ENCODE assay signal across 9 mouse cellular contexts in genomic region chr5:115215273-115216185, GRCm38 (mm10). TPM values are rescaled to one million over a fixed set of nuclear protein-coding genes. Genes with fewer than 3 reads are reported as not detected.
DNase-seq lines count a peak whose midpoint lies in the region; ATAC-seq and TF ChIP-seq lines count a peak whose summit lies in the region.
"Had no signal": no experiment of that assay in that cellular context is flagged by ENCODE, and none has a peak within 500 bp of the region (broad histone marks: within the 10 kb centered on the region; RNA-seq: fewer than 3 reads in every experiment).

No protein-coding gene starts in this region.

- H3K27me3 ChIP-seq in limb, embryonic 14.5 days (ENCODE audit: control insufficient read depth, insufficient read depth, low read length) = no peaks in the 10 kb centered on the region
- no peaks in the 10 kb centered on the region for H3K27me3 ChIP-seq in stomach, postnatal 0 days (ENCODE audit: control insufficient read depth, insufficient read depth, low read length)

- peak overlapping the region; percentile 59 for H3K4me3 ChIP-seq in gastrocnemius, adult 2 months
- H3K4me3 ChIP-seq in limb, embryonic 14.5 days (replicated peaks; ENCODE audit: low read length) = peak overlapping the region; percentile 41
- peak overlapping the region; percentile 31 for H3K4me3 ChIP-seq in stomach, postnatal 0 days (ENCODE audit: low read depth, low read length)

- TF ChIP-seq CTCF in gastrocnemius, adult 2 months (IDR thresholded peaks at IDR 0.05) = no peak
- no peak for TF ChIP-seq CTCF in stomach, postnatal 0 days (IDR thresholded peaks at IDR 0.05; ENCODE audit: low read depth)

- H3K4me1 ChIP-seq in limb, embryonic 14.5 days (ENCODE audit: control insufficient read depth, insufficient read depth, low read length) = no peaks in the 10 kb centered on the region
- H3K4me1 ChIP-seq in stomach, postnatal 0 days (replicated peaks; ENCODE audit: control insufficient read depth, insufficient read depth) = no peaks in the 10 kb centered on the region

- no peaks in the 10 kb centered on the region for H3K9me3 ChIP-seq in limb, embryonic 14.5 days (ENCODE audit: control insufficient read depth, low read length)
- H3K9me3 ChIP-seq in stomach, postnatal 0 days (ENCODE audit: control insufficient read depth, low read length) = no peaks in the 10 kb centered on the region

- no peak for DNase-seq in gastrocnemius, adult 2 months
- DNase-seq in gastrocnemius, postnatal 25 days = no peak
- peak; percentile 60 for DNase-seq in retina, postnatal 1 day
- no peak for DNase-seq in retina, embryonic 14.5 days (ENCODE audit: low spot score)
- no peak for DNase-seq in limb, embryonic 14.5 days (ENCODE audit: low spot score)
- no peak for DNase-seq in stomach, postnatal 0 days (ENCODE audit: low spot score)
- DNase-seq in urinary bladder, adult 2 months (ENCODE audit: low spot score) = no peak

- peak overlapping the region; percentile 74 for H3K4me2 ChIP-seq in limb, embryonic 14.5 days (replicated peaks; ENCODE audit: low read depth, low read length, severe bottlenecking)
- H3K4me2 ChIP-seq in stomach, postnatal 0 days (replicated peaks; ENCODE audit: low read depth) = peak overlapping the region; percentile 55

- no peak overlapping the region; the same call in 1 of the 2 replicates for H3K27ac ChIP-seq in gastrocnemius, adult 2 months
- no peak overlapping the region for H3K27ac ChIP-seq in limb, embryonic 14.5 days (replicated peaks; ENCODE audit: low read depth, low read length)
- no peak overlapping the region for H3K27ac ChIP-seq in stomach, postnatal 0 days (replicated peaks)

- no peak for TF ChIP-seq POLR2A in limb, embryonic 14.5 days (IDR thresholded peaks at IDR 0.05; ENCODE audit: borderline replicate concordance, extremely low read depth, insufficient read depth, insufficient read length)

- ATAC-seq in limb, embryonic 14.5 days (ENCODE audit: low FRiP score, low read depth) = no peak; the same call in 1 of the 2 replicates
- no peak for ATAC-seq in stomach, postnatal 0 days (ENCODE audit: low FRiP score, low TSS enrichment)
- no peak for ATAC-seq in megakaryocyte-erythroid progenitor cell, adult 5-6 weeks (replicated peaks; ENCODE audit: low FRiP score, low TSS enrichment, poor library complexity, severe bottlenecking)

- no peak for TF ChIP-seq EP300 in stomach, postnatal 0 days (optimal IDR thresholded peaks at IDR 0.05)

- H3K36me3 ChIP-seq in limb, embryonic 14.5 days (ENCODE audit: control insufficient read depth, insufficient read depth, low read length) = no peaks in the 10 kb centered on the region
- H3K36me3 ChIP-seq in stomach, postnatal 0 days (ENCODE audit: control insufficient read depth, insufficient read depth, low read length) = no peaks in the 10 kb centered on the region

- 26% methylated on average over 27 of the region's 27 CpGs for WGBS in limb, embryonic 14.5 days
- WGBS in stomach, postnatal 0 days = 33% methylated on average over 27 of the region's 27 CpGs

- peak overlapping the region; percentile 56; the same call in 1 of the 2 replicates for H3K9ac ChIP-seq in limb, embryonic 14.5 days (ENCODE audit: low read depth, low read length, severe bottlenecking)
- 0 out of 2 replicates have a peak overlapping the region, but pooled peaks have one; percentile 47 for H3K9ac ChIP-seq in stomach, postnatal 0 days (ENCODE audit: low read length)

- intact Hi-C loops in gastrocnemius, adult 2 months (cut with DNase I) = no loop called here

RNA-seq across cellular contexts. Expression of gene Pop5, which starts 20.1 kb away (rescaled TPM):
- 10 to 100 TPM; 27.8 to 51.7 TPM for total RNA-seq in gastrocnemius, adult 2 months (2021)
- total RNA-seq in gastrocnemius, postnatal 25 days (2021) = 10 to 100 TPM; 29.2 to 30.7 TPM
- polyA plus RNA-seq in limb, embryonic 14.5 days (2012; rRNA removed) = 51.6 and 61.7 TPM in 2 replicates
- 90.3 and 107 TPM in 2 replicates for polyA plus RNA-seq in limb, embryonic 14.5 days (2014; fragmentation: Nextera tagmentation; extraction: Ambion mirVana)
- polyA plus RNA-seq in stomach, postnatal 0 days (2015; fragmentation: Nextera tagmentation; extraction: Ambion mirVana) = 83.9 and 85.3 TPM in 2 replicates
- 52.7 and 63.5 TPM in 2 replicates for polyA plus RNA-seq in urinary bladder, adult 2 months (2012; rRNA removed)
- total RNA-seq in megakaryocyte-erythroid progenitor cell, adult 5-6 weeks (2014; fragmentation: Nextera tagmentation) = 130 and 136 TPM in 2 replicates
- 69.1 and 154 TPM in 2 replicates for total RNA-seq in megakaryocyte-erythroid progenitor cell, adult 5-6 weeks (2017)

RNA-seq across cellular contexts. Expression of gene Cabp1, which starts 21.3 kb away (rescaled TPM):
- total RNA-seq in gastrocnemius, adult 2 months (2021) = 1 to 10 TPM in 1 of 2 experiments, under 1 TPM in 1; 0.79 to 1.5 TPM
- total RNA-seq in gastrocnemius, postnatal 25 days (2021) = 1 to 10 TPM; 1.6 TPM
- polyA plus RNA-seq in limb, embryonic 14.5 days (2012; rRNA removed) = 3.1 and 4.7 TPM in 2 replicates
- polyA plus RNA-seq in limb, embryonic 14.5 days (2014; fragmentation: Nextera tagmentation; extraction: Ambion mirVana) = 1.2 and 1.5 TPM in 2 replicates
- 0.44 and 0.67 TPM in 2 replicates for polyA plus RNA-seq in stomach, postnatal 0 days (2015; fragmentation: Nextera tagmentation; extraction: Ambion mirVana)
- 3.6 and 3.9 TPM in 2 replicates for polyA plus RNA-seq in urinary bladder, adult 2 months (2012; rRNA removed)
- not detected in 2 replicates for total RNA-seq in megakaryocyte-erythroid progenitor cell, adult 5-6 weeks (2014; fragmentation: Nextera tagmentation)
- total RNA-seq in megakaryocyte-erythroid progenitor cell, adult 5-6 weeks (2017) = not detected in 2 replicates
- total RNA-seq: hematopoietic stem cell, adult 5-6 weeks had no signal

RNA-seq across cellular contexts. Expression of gene Rnf10, which starts 57.2 kb away (rescaled TPM):
- 100 to 1,000 TPM; 269 to 274 TPM for total RNA-seq in gastrocnemius, adult 2 months (2021)
- total RNA-seq in gastrocnemius, postnatal 25 days (2021) = 100 to 1,000 TPM; 263 to 281 TPM
- 163 and 180 TPM in 2 replicates for polyA plus RNA-seq in limb, embryonic 14.5 days (2012; rRNA removed)
- 86.7 and 95.6 TPM in 2 replicates for polyA plus RNA-seq in limb, embryonic 14.5 days (2014; fragmentation: Nextera tagmentation; extraction: Ambion mirVana)
- polyA plus RNA-seq in stomach, postnatal 0 days (2015; fragmentation: Nextera tagmentation; extraction: Ambion mirVana) = 84.0 and 93.0 TPM in 2 replicates
- 144 and 157 TPM in 2 replicates for polyA plus RNA-seq in urinary bladder, adult 2 months (2012; rRNA removed)
- 47.4 and 71.5 TPM in 2 replicates for total RNA-seq in megakaryocyte-erythroid progenitor cell, adult 5-6 weeks (2014; fragmentation: Nextera tagmentation)
- total RNA-seq in megakaryocyte-erythroid progenitor cell, adult 5-6 weeks (2017) = 35.9 and 36.9 TPM in 2 replicates

RNA-seq across cellular contexts. Expression of gene Mlec, which starts 57.5 kb away (rescaled TPM):
- 100 to 1,000 TPM; 138 to 200 TPM for total RNA-seq in gastrocnemius, adult 2 months (2021)
- 100 to 1,000 TPM; 156 to 196 TPM for total RNA-seq in gastrocnemius, postnatal 25 days (2021)
- polyA plus RNA-seq in limb, embryonic 14.5 days (2012; rRNA removed) = 182 and 215 TPM in 2 replicates
- 73.7 and 77.8 TPM in 2 replicates for polyA plus RNA-seq in limb, embryonic 14.5 days (2014; fragmentation: Nextera tagmentation; extraction: Ambion mirVana)
- polyA plus RNA-seq in stomach, postnatal 0 days (2015; fragmentation: Nextera tagmentation; extraction: Ambion mirVana) = 30.4 and 34.0 TPM in 2 replicates
- polyA plus RNA-seq in urinary bladder, adult 2 months (2012; rRNA removed) = 82.1 and 95.2 TPM in 2 replicates
- 86.1 and 86.4 TPM in 2 replicates for total RNA-seq in megakaryocyte-erythroid progenitor cell, adult 5-6 weeks (2014; fragmentation: Nextera tagmentation)
- 101 and 113 TPM in 2 replicates for total RNA-seq in megakaryocyte-erythroid progenitor cell, adult 5-6 weeks (2017)
